Mouse (Mus musculus) left cerebral cortex, adult 9 months (tissue): ENCODE data around the gene Chmp2a.

Experiments used
- DNase-seq, 2 experiments: peaks; one replicate each; pipeline ENCODE4 v3.0.0; 2022; ENCODE audit warnings: low spot score in 2 of 2

Gene Chmp2a

GRCm38 (mm10) chr7:13035211-13035855 lies 726 bp upstream of the Chmp2a start:
- DNase-seq: no peak

GRCm38 (mm10) chr7:13033451-13034147 lies 1.0 kb downstream of the Chmp2a start:
- no peak for DNase-seq

GRCm38 (mm10) chr7:13032541-13032940 lies 2.1 kb downstream of the Chmp2a start:
- DNase-seq: no peak

GRCm38 (mm10) chr7:13031983-13032382 lies 2.6 kb downstream of the Chmp2a start:
- no peak for DNase-seq

- no peak for DNase-seq
Observed at GRCm38 (mm10) chr7:13031069-13031468, 3.5 kb downstream of the Chmp2a start.

- no peak for DNase-seq
Observed at GRCm38 (mm10) chr7:13028986-13029385, 5.6 kb downstream of the Chmp2a start.

GRCm38 (mm10) chr7:13025511-13026112 lies 9.0 kb downstream of the Chmp2a start:
- DNase-seq: no peak

GRCm38 (mm10) chr7:13024805-13025204 lies 9.8 kb downstream of the Chmp2a start:
- DNase-seq: peak in 1 of 2 experiments; percentile 81

GRCm38 (mm10) chr7:13023928-13024731 lies 10.5 kb downstream of the Chmp2a start:
- DNase-seq: peak; percentile 89 to 94

- DNase-seq: no peak
Observed at GRCm38 (mm10) chr7:13022773-13023535, 11.7 kb downstream of the Chmp2a start.

- no peak for DNase-seq
Observed at GRCm38 (mm10) chr7:13015217-13015616, 19.4 kb downstream of the Chmp2a start.

- no peak for DNase-seq
Observed at GRCm38 (mm10) chr7:13014275-13014839, 20.2 kb downstream of the Chmp2a start.

- no peak for DNase-seq
Observed at GRCm38 (mm10) chr7:13013671-13014070, 20.9 kb downstream of the Chmp2a start.

GRCm38 (mm10) chr7:13010005-13010908 lies 24.4 kb downstream of the Chmp2a start, which contains the start of gene Zbtb45:
TSS of gene Zbtb45 (minus strand) at chr7:13010034.
- no peak for DNase-seq

GRCm38 (mm10) chr7:13009143-13010004 lies 25.2 kb downstream of the Chmp2a start:
- peak; percentile 84 to 96 for DNase-seq

GRCm38 (mm10) chr7:13007341-13008092 lies 27.1 kb downstream of the Chmp2a start:
- DNase-seq: no peak

- no peak for DNase-seq
Observed at GRCm38 (mm10) chr7:13006531-13006930, 28.1 kb downstream of the Chmp2a start.

- no peak for DNase-seq
Observed at GRCm38 (mm10) chr7:13006011-13006410, 28.6 kb downstream of the Chmp2a start.
